Mouse (Mus musculus) heart, embryonic 13.5 days (tissue): ENCODE data around the gene Rabgap1l. TPM values are rescaled to one million over a fixed set of nuclear protein-coding genes. Genes with fewer than 3 reads are reported as not detected.

Experiments
- ATAC-seq: fragments of 200-750 bp; cut with Nextera tagmentation; 2 replicates; pipeline ENCODE4 v1.8.0; 2017; ENCODE audit warnings: moderate TSS enrichment; ENCODE audit not compliant: insufficient number of reproducible peaks, low FRiP score, low TSS enrichment; ENCODE audit errors: extremely low read depth
- H3K27ac ChIP-seq: fragments of 300-500 bp; sonication (generic); replicated peaks from 2 replicates; pipeline ENCODE4 v1.5.1; 2015; ENCODE audit warnings: moderate library complexity, mild to moderate bottlenecking, inconsistent platforms
- H3K27me3 ChIP-seq: fragments of 300-500 bp; sonication (generic); replicated peaks from 2 replicates; pipeline ENCODE4 v1.6.1; 2015; ENCODE audit warnings: mild to moderate bottlenecking, inconsistent platforms
- H3K36me3 ChIP-seq: fragments of 300-500 bp; sonication (generic); 2 replicates; pipeline ENCODE4 v1.6.1; 2015; ENCODE audit warnings: mild to moderate bottlenecking, inconsistent platforms
- H3K4me1 ChIP-seq: fragments of 300-500 bp; sonication (generic); 2 replicates; pipeline ENCODE4 v1.6.1; 2015; ENCODE audit warnings: inconsistent platforms
- H3K4me2 ChIP-seq: fragments of 300-500 bp; sonication (generic); 2 replicates; pipeline ENCODE4 v1.6.1; 2015; ENCODE audit warnings: inconsistent platforms, mild to moderate bottlenecking, moderate library complexity
- H3K4me3 ChIP-seq: fragments of 300-500 bp; sonication (generic); 2 replicates; pipeline ENCODE4 v1.5.1; 2015; ENCODE audit warnings: moderate library complexity, mild to moderate bottlenecking, inconsistent platforms
- H3K9ac ChIP-seq: fragments of 300-500 bp; sonication (generic); 2 replicates; pipeline ENCODE4 v1.6.1; 2015; ENCODE audit warnings: inconsistent platforms, mild to moderate bottlenecking, moderate library complexity
- H3K9me3 ChIP-seq: fragments of 300-500 bp; sonication (generic); 2 replicates; pipeline ENCODE4 v1.6.1; 2016; ENCODE audit warnings: inconsistent platforms
- WGBS: fragments of 180-500 bp; shearing (Covaris S2); methylation state at CpG from one replicate; pipeline ENCODE4 v1.1.7; 2015; ENCODE audit warnings: mixed read lengths; 5-methylcytosine and 5-hydroxymethylcytosine counted together
- microRNA counts: library from miRNA; unstranded; fragments of <30 nt; microRNA quantifications from one replicate; lab custom pipeline; 2016
- microRNA-seq: library from miRNA; unstranded; fragments of <30 nt; microRNA quantifications from one replicate; pipeline ENCODE4, GENCODE M21; 2016
- polyA plus RNA-seq: library from polyadenylated mRNA; unstranded; fragments of >200 nt; fragmentation: Nextera tagmentation; extraction: Ambion mirVana; gene quantifications from 2 replicates; pipeline ENCODE4 v1.2.1, GENCODE M21; 2015

Rabgap1l gene
- polyA plus RNA-seq, 1 experiment from 2014 or later = 63.6 TPM

DNA sequence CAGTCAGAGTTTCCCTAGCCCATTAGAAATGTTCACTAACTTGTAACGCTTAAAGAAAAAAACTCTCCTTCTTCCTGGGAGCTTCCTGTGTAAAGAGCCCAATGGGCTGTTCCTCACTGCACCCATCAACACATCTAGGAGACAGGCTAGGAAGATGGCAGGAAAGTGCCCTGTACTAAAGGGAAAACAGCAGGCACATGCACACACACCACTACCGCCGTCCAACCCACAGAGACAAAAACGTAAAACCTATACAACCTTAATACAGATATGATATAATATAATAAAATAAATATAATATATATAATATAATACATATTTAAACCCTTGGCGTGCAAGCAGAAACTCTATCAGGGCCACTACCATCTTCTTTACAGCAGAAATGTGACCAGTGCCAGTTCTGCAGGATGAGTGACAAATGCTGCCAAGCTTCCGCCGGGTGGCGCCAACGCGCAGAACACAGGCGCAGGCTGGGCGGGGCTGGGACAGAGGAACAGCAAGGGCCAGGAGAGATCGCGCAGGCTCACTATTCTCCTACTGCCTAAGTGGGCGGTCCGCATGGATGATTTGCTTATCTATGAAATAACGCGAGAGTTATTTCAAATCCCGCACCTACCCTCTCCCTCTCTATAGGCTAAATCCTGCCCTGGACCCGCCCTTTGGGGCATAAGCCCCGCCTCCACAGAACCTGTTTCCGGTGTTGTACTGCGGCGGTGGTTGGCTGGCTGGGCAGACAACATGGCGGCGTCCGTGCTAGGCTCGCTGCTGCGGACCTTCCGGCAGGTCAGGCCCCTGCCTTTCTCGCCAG lies 598.3 kb downstream of the Rabgap1l start, which contains the start of gene Mrps14:
Mrps14 (plus strand) TSS at position 687 of the 808 bp plus-strand sequence.
- H3K9ac ChIP-seq = peak within 1 kb of the TSS; percentile 87
- ATAC-seq = peak; percentile 100
- no peaks in the 10 kb centered on the region for H3K9me3 ChIP-seq
- H3K36me3 ChIP-seq = peaks cover 26% of the 10 kb centered on the region
- peaks cover 16% of the 10 kb centered on the region for H3K4me1 ChIP-seq
- WGBS = 7% methylated on average over 31 of the region's 31 CpGs
- H3K27ac ChIP-seq = peak within 1 kb of the TSS; percentile 78
- peak within 1 kb of the TSS; percentile 72 for H3K4me3 ChIP-seq
- no peaks in the 10 kb centered on the region for H3K27me3 ChIP-seq
- peak within 1 kb of the TSS; percentile 91 for H3K4me2 ChIP-seq

DNA sequence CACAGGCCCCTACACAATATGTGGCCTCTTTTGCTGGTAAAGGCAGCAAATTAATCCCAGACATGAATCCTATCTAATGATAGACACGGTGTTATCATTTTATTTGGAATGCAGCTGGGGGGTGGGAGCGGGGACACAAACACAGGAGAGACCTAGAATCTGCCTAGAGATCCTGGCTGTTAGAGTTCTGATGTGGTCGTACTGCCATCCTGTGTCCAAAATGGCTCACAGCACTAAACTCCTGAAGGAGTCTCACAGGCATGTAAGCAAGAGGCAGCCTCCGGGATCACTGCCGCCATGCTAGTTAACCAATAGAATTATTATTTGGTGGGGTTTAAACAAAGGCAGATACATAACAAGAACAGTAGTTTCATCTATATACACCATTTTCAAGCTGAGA lies 608.5 kb downstream of the Rabgap1l start:
- H3K9ac ChIP-seq = no peak overlapping the region
- no peak overlapping the region for H3K4me3 ChIP-seq
- H3K36me3 ChIP-seq = no peaks in the 10 kb centered on the region
- no peak overlapping the region for H3K4me2 ChIP-seq
- ATAC-seq = no peak
- 15% methylated on average over 5 of the region's 5 CpGs for WGBS
- no peak overlapping the region for H3K27ac ChIP-seq
- H3K27me3 ChIP-seq = 0 out of 2 replicates have a peak, but pooled peaks cover 4% of the 10 kb centered on the region
- H3K9me3 ChIP-seq = no peaks in the 10 kb centered on the region
- no peaks in the 10 kb centered on the region for H3K4me1 ChIP-seq

DNA sequence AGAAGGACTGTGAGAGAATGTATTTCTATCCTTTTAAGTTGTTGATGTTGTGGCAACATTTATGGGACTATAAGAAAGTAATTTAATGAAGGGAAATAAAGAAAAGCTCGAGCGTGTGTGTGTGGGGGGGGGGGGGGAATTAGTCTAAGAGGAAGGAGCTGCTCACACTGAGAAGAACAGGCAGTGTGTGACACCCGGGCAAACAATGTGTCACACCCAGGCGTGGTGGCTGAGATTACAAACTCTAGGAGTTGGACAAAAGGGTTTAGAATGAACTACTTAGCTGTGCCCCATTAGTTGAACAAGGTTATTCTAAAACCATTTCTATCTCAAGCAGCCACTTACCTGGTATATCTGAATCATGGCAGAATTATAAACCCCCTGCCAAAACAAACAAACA lies 611.8 kb downstream of the Rabgap1l start:
- H3K36me3 ChIP-seq = no peaks in the 10 kb centered on the region
- H3K9me3 ChIP-seq = no peaks in the 10 kb centered on the region
- no peak overlapping the region for H3K9ac ChIP-seq
- H3K27ac ChIP-seq = no peak overlapping the region
- ATAC-seq = no peak
- H3K27me3 ChIP-seq = no peaks in the 10 kb centered on the region
- H3K4me1 ChIP-seq = no peaks in the 10 kb centered on the region
- no peak overlapping the region for H3K4me2 ChIP-seq
- WGBS = 53% methylated on average over 4 of the region's 4 CpGs
- no peak overlapping the region for H3K4me3 ChIP-seq

DNA sequence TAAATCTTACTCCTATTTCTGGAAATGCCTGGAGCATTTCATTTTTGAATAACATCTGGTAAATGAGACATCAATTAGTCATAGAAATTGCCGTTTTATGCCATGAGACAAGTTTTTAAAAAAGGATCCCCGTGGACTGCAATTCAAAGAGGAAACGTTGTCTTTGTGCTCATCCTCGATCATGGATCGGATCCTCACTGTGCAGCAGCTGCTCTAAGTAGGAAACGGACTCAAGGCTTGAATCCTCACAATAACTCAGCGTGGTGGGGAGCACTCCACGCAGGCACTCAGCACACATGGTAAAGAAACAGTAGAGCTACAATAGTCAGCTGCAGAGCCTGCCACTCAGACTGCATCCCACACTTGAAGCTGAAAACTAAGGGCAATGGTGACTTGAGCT lies 616.1 kb downstream of the Rabgap1l start:
- Histone ChIP-seq H3K9ac (no peak overlapping the region), H3K4me3 (no peak overlapping the region), H3K4me2 (no peak overlapping the region), H3K36me3 (no peaks in the 10 kb centered on the region), H3K27ac (no peak overlapping the region), H3K4me1 (no peaks in the 10 kb centered on the region), H3K27me3 (no peaks in the 10 kb centered on the region), H3K9me3 (no peaks in the 10 kb centered on the region)
- no peak for ATAC-seq
- WGBS = 78% methylated on average over 8 of the region's 8 CpGs

MicroRNAs within 50 kb of the gene (microRNA counts, 519-probe panel; counts per million panel counts)
- microRNA mmu-miR-1927 (lab: Ali Mortazavi, UCI) = 209 counts per million, percentile 61 among the panel's probes with 10 or more counts

Small RNAs within 50 kb of the gene (microRNA-seq; reads per million reads assigned to microRNA genes)
- gene Mir1927 = 6.5 reads per million, percentile 22 among the genes with 10 or more reads in this experiment

Other genes with a start within 250 kb of the Rabgap1l start
- gene Rc3h1, start 113.2 kb upstream of the Rabgap1l start, polyA plus RNA-seq = 5.3 and 5.8 TPM in 2 replicates
- 1.7 and 10.7 TPM in 2 replicates for gene Serpinc1, start 185.4 kb upstream of the Rabgap1l start, polyA plus RNA-seq
- 6.3 TPM in 2 replicates for gene Zbtb37, start 241.6 kb upstream of the Rabgap1l start, polyA plus RNA-seq